Mouse (Mus musculus): ENCODE data around the gene Lrrc19.
"Not testable (repeated sequence)": the region's sequence is repeated elsewhere in the genome, so short reads cannot be mapped to it uniquely, and the experiment has no call there.

Gene Lrrc19

DNA sequence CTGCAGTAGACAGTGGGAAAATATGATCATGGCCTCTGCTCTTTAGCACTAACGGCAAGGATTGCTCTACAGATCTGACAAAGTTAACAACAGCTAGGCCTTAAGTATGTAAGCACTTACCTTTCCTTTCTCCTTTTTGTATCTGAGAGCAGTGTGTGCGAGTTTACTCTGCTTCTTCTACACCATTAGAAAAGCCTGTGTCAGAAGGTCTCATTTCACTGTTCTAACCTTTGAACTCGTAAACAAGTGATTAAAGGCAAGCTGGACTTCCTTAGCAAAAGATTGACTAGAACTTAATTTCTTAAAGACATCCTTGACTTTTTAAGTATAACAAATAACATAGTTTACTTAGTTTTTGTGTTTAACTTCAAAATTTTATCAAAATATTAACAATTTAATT lies at the start of gene Lrrc19:
TSS of gene Lrrc19 (minus strand) at position 225 of the 400 bp plus-strand sequence.
- in situ Hi-C loops (cut with MboI; ENCODE audit: low pct_unique_long_range_greater_than_20kb in 1 of 2, low sequenced_read_pairs in 2 of 2, unreplicated experiment in 1 of 2) = no loop called here

DNA sequence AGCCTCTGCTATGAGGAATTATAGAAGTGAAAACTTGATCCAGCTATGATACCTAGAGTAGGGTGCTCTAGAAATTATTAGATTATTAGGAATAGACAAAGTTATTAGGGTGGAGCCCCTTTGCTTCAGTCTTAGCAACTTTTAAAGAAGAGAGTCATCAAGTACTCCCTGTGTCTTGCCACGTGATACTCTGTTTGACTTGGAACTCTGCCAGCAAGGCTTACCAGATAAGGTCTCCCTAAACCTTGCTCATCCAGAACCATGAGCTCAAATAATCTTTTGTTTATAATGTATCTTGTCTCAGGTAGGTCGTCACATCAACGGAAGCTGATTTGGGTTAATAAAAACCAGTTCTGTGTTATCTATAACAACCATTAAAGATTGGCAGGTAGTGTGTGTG lies 46.4 kb upstream of the Lrrc19 start:
- in situ Hi-C loops (cut with MboI; ENCODE audit: low pct_unique_long_range_greater_than_20kb in 1 of 2, low sequenced_read_pairs in 2 of 2, unreplicated experiment in 1 of 2) = loop anchor here in 1 of 2 experiments (25.0 kb wide), 1 partner anchor 216 kb away; no protein-coding TSS in a partner anchor

DNA sequence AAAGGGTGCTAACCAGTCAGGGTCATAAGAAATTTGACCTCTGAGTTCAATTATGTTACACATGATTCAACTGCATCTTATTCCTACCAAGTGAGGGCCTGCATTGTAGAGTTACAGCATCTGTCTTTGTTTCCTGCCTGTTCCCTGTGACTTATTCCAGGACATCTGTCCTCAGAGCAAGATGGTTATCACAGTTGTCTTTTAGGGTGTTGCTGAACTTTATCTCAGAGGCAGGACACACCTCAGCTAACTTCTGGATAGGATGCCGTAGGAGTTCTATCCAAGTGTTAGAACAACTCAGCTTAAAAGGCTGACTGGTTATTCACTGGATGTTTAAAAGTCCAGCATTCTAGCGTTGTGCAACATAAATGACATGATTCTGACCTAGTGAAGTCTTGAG lies 42.2 kb upstream of the Lrrc19 start:
- in situ Hi-C loops (cut with MboI; ENCODE audit: low pct_unique_long_range_greater_than_20kb in 1 of 2, low sequenced_read_pairs in 2 of 2, unreplicated experiment in 1 of 2) = loop anchor here in 1 of 2 experiments (25.0 kb wide), 1 partner anchor 220 kb away; no protein-coding TSS in a partner anchor

DNA sequence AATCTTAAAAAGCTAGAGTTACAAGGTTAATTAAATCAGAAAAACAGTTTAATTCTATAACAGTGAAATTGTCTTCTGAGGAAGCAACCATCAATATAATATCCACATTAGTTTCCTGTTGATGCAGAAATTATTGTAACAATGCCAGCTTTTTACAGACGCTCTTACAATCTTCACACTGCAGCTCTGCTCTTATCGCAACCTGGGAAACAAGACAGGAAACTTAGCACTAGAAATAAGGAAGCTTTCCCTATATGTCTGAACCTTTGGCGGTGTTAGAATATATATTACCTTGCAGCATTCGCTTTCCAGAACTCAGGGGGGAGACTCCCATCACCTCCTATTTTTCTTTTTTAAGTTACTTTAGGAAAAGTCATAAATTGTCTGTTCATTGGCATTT lies 41.1 kb upstream of the Lrrc19 start:
- in situ Hi-C loops (cut with MboI; ENCODE audit: low pct_unique_long_range_greater_than_20kb in 1 of 2, low sequenced_read_pairs in 2 of 2, unreplicated experiment in 1 of 2) = loop anchor here in 1 of 2 experiments (25.0 kb wide), 1 partner anchor 221 kb away; no protein-coding TSS in a partner anchor

DNA sequence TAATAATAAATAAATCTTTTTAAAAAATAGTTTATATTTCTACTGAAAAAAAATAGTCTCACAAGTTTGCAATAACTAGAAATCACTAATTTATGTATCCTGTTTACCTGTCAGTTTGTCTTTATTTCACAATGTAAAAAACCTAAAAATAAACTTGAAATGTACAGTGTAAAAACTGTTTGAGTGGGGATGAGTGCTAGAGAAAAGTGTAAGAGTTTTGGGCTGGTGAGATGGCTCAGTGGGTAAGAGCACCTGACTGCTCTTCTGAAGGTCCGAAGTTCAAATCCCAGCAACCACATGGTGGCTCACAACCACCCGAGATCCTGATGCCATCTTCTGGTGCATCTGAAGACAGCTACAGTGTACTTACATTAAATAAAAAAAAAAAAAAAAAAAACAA lies 39.9 kb upstream of the Lrrc19 start:
- in situ Hi-C loops (cut with MboI; ENCODE audit: low pct_unique_long_range_greater_than_20kb in 1 of 2, low sequenced_read_pairs in 2 of 2, unreplicated experiment in 1 of 2) = loop anchor here in 1 of 2 experiments (25.0 kb wide), 1 partner anchor 222 kb away; no protein-coding TSS in a partner anchor

DNA sequence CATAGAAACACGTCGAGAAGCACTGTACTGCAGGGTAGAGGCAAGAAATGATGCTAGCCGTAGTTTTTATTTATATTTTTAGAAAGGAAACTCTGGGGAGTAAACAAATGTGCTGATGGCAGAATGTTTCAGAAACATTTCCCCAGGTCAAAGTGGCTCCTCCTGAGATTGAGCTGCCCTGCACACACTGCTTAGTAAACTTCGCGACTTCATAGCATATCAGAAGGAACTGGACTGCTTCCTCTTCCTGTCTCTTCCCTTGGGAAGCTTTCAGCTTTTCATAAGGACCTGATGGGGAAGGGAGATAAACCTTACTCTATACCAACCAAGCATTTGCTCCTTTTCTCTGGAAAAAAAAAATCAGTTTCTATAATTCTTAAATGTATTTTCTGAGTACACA lies 33.4 kb upstream of the Lrrc19 start:
- in situ Hi-C loops (cut with MboI; ENCODE audit: low pct_unique_long_range_greater_than_20kb in 1 of 2, low sequenced_read_pairs in 2 of 2, unreplicated experiment in 1 of 2) = loop anchor here in 1 of 2 experiments (25.0 kb wide), 1 partner anchor 229 kb away; no protein-coding TSS in a partner anchor

DNA sequence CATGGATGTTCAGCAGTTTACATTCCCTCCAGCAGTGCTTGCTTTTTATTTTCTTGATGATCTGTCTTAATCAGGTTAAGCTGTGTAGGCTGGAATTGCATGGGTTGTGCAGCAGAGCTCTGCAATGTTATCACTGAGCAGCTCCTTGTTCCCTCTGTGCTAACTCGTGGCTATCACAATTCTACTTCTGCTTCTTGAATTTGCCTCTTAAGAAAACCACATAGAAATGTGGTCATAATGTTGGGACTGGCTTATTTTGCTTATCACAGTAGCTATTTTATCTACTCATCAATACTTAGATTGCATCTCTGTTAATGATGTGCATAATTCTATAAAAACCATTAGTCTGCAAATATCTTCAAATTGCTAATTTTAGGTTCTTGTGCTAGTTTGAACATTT lies 32.1 kb upstream of the Lrrc19 start:
- in situ Hi-C loops (cut with MboI; ENCODE audit: low pct_unique_long_range_greater_than_20kb in 1 of 2, low sequenced_read_pairs in 2 of 2, unreplicated experiment in 1 of 2) = loop anchor here in 1 of 2 experiments (25.0 kb wide), 1 partner anchor 230 kb away; no protein-coding TSS in a partner anchor

DNA sequence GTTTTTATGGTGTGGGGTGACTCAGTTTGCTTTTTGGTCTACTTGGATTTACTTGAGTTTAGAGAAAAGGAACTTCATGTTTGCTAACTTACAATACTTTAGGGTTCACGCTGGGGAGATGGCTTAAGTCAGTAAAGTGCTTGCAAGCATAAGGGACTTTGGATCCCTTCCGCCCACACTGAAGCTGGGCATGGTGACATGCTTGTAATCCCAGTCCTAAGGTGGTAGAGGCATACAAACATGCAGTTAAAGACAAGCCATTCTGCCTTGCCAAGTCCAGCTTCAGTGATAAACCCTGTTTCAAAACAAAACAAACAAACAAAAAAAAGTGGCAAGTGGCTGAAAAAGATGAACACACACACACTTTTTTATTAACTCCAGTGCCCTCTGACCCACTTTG lies 31.2 kb upstream of the Lrrc19 start:
- in situ Hi-C loops (cut with MboI; ENCODE audit: low pct_unique_long_range_greater_than_20kb in 1 of 2, low sequenced_read_pairs in 2 of 2, unreplicated experiment in 1 of 2) = loop anchor here in 1 of 2 experiments (25.0 kb wide), 1 partner anchor 231 kb away; no protein-coding TSS in a partner anchor

DNA sequence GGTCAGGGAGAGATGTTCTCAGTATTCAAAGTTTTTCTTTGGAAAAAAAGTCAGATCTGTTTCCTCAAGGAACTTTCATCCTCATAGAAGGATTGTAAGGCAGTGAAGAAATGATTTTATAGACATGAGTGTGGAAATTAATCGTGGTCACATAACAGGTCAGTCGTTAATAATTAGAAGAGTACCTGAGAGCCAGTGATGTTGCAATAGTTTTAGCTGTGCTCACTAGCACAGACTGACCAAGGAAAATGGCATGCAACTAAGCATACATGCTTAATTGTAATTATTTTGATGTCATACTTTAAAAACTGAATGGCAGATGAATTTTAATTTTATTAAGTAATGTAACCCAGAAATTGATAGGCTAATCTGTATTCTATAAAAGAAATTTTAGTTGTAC lies 30.7 kb upstream of the Lrrc19 start:
- in situ Hi-C loops (cut with MboI; ENCODE audit: low pct_unique_long_range_greater_than_20kb in 1 of 2, low sequenced_read_pairs in 2 of 2, unreplicated experiment in 1 of 2) = loop anchor here in 1 of 2 experiments (25.0 kb wide), 1 partner anchor 232 kb away; no protein-coding TSS in a partner anchor

DNA sequence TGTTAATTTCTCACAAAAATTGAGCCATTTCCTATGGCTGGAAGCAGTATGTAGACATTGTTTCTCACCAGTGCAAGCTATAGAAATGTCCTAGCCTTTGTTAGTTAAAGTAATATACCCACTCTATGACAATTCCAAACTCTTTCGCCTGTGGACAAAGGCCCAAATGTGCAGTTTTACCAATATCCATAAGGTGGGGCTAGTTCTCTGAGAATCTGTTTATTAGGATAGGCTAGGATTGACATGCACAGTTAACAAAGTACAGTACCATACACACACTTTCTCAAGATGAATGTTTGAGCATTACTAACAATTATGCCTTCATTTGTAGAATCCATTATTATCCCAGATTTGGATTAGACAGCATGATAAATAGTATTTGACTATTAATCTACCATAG lies 19.8 kb upstream of the Lrrc19 start:
- in situ Hi-C loops (cut with MboI; ENCODE audit: low pct_unique_long_range_greater_than_20kb in 1 of 2, low sequenced_read_pairs in 2 of 2, unreplicated experiment in 1 of 2) = loop anchor here in 1 of 2 experiments (10.0 kb wide), 1 partner anchor 235 kb away; no protein-coding TSS in a partner anchor

DNA sequence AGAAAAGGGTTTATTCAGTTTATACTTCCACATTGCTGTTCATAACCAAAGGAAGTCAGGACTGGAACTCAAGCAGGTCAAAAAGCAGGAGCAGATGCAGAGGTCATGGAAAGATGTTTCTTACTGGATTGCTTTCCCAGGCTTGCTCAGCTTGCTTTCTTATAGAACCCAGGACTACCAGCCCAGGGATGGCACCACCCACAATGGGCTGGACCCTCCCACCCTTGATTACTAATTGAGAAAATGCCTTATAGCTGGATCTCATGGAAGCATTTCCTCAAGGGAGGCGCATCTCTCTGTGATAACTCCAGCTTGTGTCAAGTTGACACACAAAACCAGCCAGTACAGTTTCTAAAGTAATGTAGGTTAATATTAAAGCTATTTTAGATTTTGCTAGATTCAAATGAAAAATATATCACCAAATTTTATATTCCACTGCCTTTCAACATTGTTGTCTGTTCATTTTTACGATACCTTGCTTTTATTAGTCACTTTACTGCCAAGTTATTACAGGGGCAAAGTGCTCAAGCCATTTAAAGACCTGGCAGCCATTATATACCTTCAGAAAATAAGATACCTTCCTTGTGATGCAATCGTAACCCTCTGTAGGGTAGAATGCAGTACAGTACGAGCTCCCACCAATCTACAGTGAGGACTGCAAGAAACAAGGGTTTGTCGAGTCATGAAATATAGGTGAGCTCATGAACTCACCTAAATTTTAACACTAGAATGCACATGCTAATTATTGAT lies 657 bp upstream of the Lrrc19 start:
- in situ Hi-C loops (cut with MboI; ENCODE audit: low pct_unique_long_range_greater_than_20kb in 1 of 2, low sequenced_read_pairs in 2 of 2, unreplicated experiment in 1 of 2) = not testable (repeated sequence)

DNA sequence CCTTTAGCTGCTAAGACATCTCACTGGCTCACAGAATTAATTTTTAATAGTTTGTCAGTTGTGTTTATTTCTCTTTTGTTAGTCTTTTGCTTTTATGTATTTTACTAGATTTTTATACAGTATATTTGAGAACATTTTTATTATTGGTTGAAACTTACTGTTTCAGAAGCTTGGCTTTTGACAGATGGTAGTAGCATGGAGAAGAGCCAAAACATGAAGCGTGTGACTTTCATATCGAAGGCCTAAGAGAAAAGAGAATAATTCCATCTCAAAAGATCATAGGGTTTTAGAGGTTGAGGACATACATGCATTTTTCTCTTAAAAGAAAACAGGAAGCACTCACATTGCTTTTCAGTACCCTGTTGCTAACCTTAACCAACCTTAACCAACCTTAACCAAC lies 6.8 kb downstream of the Lrrc19 start:
- in situ Hi-C loops (cut with MboI; ENCODE audit: low pct_unique_long_range_greater_than_20kb in 1 of 2, low sequenced_read_pairs in 2 of 2, unreplicated experiment in 1 of 2) = no loop called here

DNA sequence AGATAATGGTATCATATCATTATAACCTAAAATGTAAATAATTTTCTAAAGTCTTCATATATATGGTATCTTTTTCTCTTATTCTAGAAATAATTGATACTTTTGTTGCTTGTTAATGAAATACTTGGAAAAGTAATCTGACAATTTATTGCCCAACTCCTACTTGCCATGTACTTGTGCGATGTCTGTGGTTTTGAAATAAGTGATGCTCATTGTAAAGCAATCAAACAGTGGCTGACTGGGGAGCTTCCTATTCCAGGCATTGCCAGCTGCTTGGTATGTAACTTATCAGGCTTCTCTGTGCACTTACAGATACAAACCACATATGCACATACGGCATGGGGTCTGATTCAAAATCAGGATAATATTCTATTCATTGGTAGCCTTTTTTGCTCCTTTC lies 29.9 kb downstream of the Lrrc19 start:
- in situ Hi-C loops (cut with MboI; ENCODE audit: low pct_unique_long_range_greater_than_20kb in 1 of 2, low sequenced_read_pairs in 2 of 2, unreplicated experiment in 1 of 2) = no loop called here

DNA sequence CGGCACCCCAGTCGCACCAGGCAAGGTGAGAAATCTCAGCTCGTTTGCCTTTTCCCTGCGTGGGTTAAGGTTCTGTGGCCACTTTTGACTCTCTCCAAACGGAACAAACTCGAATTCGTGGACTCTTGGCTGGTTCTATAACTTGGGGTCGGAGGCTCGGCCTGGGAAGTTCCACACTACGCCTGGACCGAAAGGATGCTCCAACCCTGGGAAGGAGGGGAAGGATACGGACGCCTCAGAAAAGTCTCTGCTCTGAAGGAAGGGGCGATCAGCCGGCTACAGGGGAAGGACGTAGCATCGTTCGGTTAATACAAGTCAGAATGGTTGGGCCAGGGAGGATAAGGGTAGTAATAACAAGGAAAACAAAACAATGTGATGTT lies 35.3 kb downstream of the Lrrc19 start:
- in situ Hi-C loops (cut with MboI; ENCODE audit: low pct_unique_long_range_greater_than_20kb in 1 of 2, low sequenced_read_pairs in 2 of 2, unreplicated experiment in 1 of 2) = no loop called here

DNA sequence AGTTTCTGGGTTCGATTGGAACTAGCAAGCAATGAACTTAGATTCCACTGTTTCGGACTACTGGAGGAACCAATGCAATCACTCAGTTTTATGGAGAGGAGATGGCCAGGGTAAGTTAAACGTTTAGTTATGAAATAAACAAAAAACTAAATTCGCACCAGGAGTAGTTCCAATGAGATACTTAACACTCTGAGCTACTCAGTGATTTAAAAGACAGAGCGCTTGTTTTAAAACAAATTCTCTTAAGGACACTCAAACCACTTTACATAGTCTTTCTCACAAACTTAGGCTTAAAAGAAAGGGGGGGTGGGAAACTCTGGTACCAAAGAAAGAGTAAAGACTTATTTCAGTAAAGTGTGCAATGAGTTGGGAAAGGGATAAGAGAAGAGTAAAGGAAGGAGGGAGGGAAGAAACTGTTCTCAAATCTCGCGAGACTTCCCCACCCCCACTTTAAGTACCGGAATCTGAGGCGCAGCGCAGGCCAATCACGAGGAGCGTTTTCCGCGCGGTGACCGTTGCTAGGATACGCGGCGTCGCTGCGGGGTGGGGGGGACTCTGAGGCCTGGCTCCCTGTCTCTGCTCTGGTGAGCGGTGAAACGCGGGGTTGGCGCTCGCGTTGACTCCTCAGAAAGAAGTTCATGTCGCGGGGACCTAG lies 35.8 kb downstream of the Lrrc19 start, which contains the start of gene Ift74:
TSS of gene Ift74 (plus strand) at position 520 of the 655 bp plus-strand sequence.
- in situ Hi-C loops (cut with MboI; ENCODE audit: low pct_unique_long_range_greater_than_20kb in 1 of 2, low sequenced_read_pairs in 2 of 2, unreplicated experiment in 1 of 2) = no loop called here

DNA sequence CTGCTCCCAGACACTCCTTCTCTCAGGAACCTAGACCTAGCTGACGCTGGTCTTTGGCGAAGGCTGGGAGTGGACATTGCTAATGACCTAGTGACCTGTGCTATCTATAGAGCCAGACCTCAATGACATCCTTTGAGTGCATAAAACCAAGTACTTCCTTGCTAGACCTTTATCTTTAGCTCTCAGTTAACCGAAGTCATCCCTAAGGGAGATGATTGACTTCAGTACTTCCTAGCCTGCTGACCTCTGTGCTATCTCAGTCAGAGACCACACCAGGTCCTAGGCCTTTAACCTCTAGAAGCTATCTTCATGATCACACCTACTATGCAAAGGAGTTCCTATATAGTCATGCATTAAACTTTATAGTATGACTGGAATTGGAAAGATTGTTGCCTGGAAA lies 39.6 kb downstream of the Lrrc19 start:
- in situ Hi-C loops (cut with MboI; ENCODE audit: low pct_unique_long_range_greater_than_20kb in 1 of 2, low sequenced_read_pairs in 2 of 2, unreplicated experiment in 1 of 2) = no loop called here

DNA sequence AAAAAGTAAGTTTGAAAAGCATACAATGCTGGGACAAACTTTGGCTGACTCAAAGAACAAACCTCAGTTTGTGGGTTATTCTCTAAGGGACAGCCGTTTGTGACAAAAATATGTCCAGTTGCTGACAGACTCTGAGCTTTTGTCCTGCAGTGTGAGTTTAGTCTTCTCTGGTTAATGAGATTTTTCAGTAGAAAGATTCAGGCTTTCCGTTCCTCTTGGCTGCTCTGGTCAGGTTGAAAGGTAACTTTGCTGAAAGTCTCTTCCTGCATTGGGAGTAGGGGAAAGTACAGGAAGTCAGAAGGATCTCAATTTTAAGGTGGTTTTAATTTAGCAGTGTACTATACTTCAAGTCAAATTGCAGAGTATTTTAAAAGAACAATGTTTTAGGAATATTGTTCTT lies 44.4 kb downstream of the Lrrc19 start:
- in situ Hi-C loops (cut with MboI; ENCODE audit: low pct_unique_long_range_greater_than_20kb in 1 of 2, low sequenced_read_pairs in 2 of 2, unreplicated experiment in 1 of 2) = no loop called here

DNA sequence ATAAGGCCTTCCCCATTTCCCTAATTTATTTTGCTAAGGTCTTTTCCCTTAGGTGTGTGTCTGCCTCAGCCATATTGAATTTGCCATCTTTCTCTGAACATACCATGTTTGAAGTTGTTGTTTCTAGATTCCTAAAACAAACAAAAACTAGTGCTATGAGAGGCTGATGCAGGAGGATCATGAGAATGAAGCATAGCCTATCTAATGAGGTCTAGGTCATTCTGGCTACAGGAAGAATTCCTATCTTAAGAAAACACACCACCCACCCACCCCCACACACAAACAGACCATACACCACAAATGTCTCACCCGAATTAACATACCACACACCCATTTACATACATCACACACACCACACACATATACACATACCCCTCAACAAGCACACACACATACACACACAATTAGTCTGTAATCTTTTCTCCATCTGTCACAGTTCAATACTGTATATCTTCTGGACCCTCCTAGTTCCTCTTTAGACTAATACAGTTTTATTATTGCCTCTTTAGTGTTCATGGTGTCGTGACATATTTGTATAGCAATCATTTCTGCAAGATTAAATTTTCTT lies 45.4 kb downstream of the Lrrc19 start:
- in situ Hi-C loops (cut with MboI; ENCODE audit: low pct_unique_long_range_greater_than_20kb in 1 of 2, low sequenced_read_pairs in 2 of 2, unreplicated experiment in 1 of 2) = no loop called here

DNA sequence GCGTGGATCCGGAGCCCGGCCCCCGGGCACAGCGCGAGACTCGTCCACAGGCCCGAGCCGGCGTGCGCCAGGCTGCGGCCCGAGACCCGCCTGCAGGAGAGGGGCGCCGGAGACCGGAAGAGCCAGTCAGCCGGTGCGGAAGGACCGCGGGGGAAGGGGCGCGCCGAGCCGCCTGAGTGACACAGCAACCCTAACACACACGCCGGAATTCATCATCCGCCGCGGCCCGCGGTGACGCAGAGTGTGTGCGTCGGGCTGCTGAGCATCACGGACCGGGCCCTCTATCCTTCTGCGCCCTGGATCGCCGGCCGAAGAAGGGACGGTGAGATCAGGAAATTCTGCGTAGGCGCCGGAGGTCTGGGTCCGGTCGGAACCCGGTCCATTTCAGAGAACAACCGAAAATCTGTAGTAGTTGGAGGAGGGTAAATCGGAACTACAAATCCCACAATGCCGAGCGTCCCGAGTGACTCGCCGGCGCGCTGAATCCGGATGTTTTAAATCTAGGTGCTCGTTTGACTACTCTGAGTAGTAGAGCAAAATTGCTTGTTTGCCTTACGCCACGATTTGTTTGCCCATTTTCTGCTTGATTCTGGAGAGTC lies 46.8 kb downstream of the Lrrc19 start, which contains the start of gene Plaa:
TSS of gene Plaa (minus strand) at position 214 of the 599 bp plus-strand sequence.
- in situ Hi-C loops (cut with MboI; ENCODE audit: low pct_unique_long_range_greater_than_20kb in 1 of 2, low sequenced_read_pairs in 2 of 2, unreplicated experiment in 1 of 2) = no loop called here
